Mouse (Mus musculus) midbrain, embryonic 15.5 days (tissue): ENCODE measurements at regions not wholly inside any gene's neighbourhood (a gene's known extent, or its start where the extent isn't known, plus 50 kb on each side); places are given as distances from the start of the nearest gene placed in this dataset.

Experiments
- ATAC-seq: fragments of 200-750 bp; cut with Nextera tagmentation; replicated peaks from 2 replicates; pipeline ENCODE4 v1.8.0; 2017; ENCODE audit warnings: moderate TSS enrichment
- H3K27ac ChIP-seq: fragments of 300-500 bp; sonication (generic); 2 replicates; pipeline ENCODE4 v1.5.1; 2015; ENCODE audit warnings: mild to moderate bottlenecking, inconsistent platforms
- H3K27me3 ChIP-seq: fragments of 300-500 bp; sonication (generic); replicated peaks from 2 replicates; pipeline ENCODE4 v1.6.1; 2015; ENCODE audit warnings: inconsistent platforms
- H3K36me3 ChIP-seq: fragments of 300-500 bp; sonication (generic); replicated peaks from 2 replicates; pipeline ENCODE4 v1.6.1; 2015; ENCODE audit warnings: inconsistent platforms
- H3K4me1 ChIP-seq: fragments of 300-500 bp; sonication (generic); 2 replicates; pipeline ENCODE4 v1.6.1; 2015; ENCODE audit warnings: inconsistent platforms
- H3K4me2 ChIP-seq: fragments of 300-500 bp; sonication (generic); 2 replicates; pipeline ENCODE4 v1.6.1; 2015; ENCODE audit warnings: inconsistent platforms, mild to moderate bottlenecking, moderate library complexity
- H3K4me3 ChIP-seq: fragments of 300-500 bp; sonication (generic); 2 replicates; pipeline ENCODE4 v1.5.1; 2015; ENCODE audit warnings: mild to moderate bottlenecking, inconsistent platforms
- H3K9ac ChIP-seq: fragments of 300-500 bp; sonication (generic); 2 replicates; pipeline ENCODE4 v1.6.1; 2015; ENCODE audit warnings: mild to moderate bottlenecking, inconsistent platforms
- H3K9me3 ChIP-seq: fragments of 300-500 bp; sonication (generic); 2 replicates; pipeline ENCODE4 v1.6.1; 2016; ENCODE audit warnings: inconsistent platforms
- WGBS: fragments of 180-500 bp; shearing (Covaris S2); methylation state at CpG from one replicate; pipeline ENCODE4 v1.1.7; 2015; ENCODE audit warnings: mixed read lengths; 5-methylcytosine and 5-hydroxymethylcytosine counted together

DNA sequence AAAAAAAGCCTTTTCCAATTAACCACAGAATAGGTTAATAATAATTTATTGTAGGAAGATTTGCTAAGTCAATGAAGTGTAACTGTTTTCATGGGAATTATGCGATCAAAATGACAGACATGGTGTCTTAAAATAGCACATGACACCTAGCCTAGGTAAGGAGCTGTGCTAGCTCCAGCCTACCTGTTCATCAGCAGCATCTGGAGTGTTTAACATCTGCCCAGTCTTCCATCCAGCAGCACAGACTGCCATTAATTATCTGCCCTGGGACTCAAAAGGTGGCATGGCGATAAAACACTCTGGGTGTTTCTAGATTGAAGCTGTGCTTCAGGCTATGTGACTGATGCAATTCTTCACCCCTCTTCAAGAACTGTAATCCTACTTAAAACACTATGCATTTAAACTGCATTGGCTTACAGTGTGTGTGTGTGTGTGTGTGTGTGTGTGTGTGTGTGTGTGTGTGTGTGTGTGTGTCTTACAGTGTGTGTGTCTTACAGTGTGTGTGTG is 296.4 kb downstream of the Rnd3 start:
- 75% methylated on average over 2 of the region's 2 CpGs for WGBS
- Histone ChIP-seq H3K4me1 (no peaks in the 10 kb centered on the region), H3K36me3 (no peaks in the 10 kb centered on the region)

DNA sequence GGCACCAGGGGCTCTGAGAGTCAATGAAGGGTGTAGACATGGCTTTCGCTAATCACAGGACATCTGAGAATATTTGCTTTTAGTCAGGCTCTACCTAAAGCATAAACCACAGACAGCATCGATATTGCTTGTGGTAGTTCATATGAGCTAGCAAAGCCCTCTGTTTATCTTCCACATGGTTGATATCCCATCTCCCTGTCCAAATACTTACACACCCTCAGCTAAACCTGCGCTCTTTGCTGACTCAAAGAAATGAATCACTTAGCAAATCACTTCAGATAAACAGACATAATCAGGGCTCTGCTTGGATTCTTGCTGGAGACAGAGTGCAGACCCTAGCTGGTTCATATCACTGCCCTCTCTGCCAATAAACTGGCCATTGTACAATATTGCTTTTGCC is 298.8 kb downstream of the Rnd3 start:
- no peaks in the 10 kb centered on the region for H3K4me1 ChIP-seq
- no peak overlapping the region for H3K9ac ChIP-seq
- no peak overlapping the region for H3K27ac ChIP-seq
- ATAC-seq, result no peak
- WGBS, result 92% methylated on average over 3 of the region's 3 CpGs
- H3K9me3 ChIP-seq, result no peaks in the 10 kb centered on the region
- H3K27me3 ChIP-seq, result no peaks in the 10 kb centered on the region
- H3K4me3 ChIP-seq, result no peak overlapping the region
- no peak overlapping the region for H3K4me2 ChIP-seq
- H3K36me3 ChIP-seq, result no peaks in the 10 kb centered on the region

More for the DNA sequence above, 296.4 kb downstream of the Rnd3 start:
- no peak overlapping the region for H3K4me3 ChIP-seq
- H3K4me2 ChIP-seq, result no peak overlapping the region
- no peaks in the 10 kb centered on the region for H3K9me3 ChIP-seq
- H3K9ac ChIP-seq, result no peak overlapping the region
- ATAC-seq, result no peak
- H3K27ac ChIP-seq, result no peak overlapping the region
- no peaks in the 10 kb centered on the region for H3K27me3 ChIP-seq

DNA sequence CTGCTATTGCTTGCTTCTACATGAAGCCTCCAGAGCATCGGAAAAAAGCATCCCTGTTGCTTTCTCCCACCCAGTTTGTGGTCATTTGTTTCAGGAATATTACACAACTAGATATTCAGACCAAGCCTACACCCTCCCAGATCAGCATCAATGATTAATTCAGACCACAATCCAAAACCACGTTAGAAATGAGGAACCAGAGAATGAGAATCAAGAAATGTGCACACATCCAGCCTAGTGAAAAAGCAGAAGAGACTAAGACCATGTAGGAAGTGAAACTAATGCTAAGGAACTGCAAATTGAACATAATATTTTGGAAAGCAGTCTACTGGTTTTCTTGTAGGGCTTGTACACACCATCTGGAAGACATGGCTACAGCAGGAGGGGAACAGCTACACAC is 307.0 kb downstream of the Rnd3 start:
- H3K4me1 ChIP-seq, result no peaks in the 10 kb centered on the region
- no peak for ATAC-seq
- H3K27me3 ChIP-seq, result no peaks in the 10 kb centered on the region
- H3K27ac ChIP-seq, result no peak overlapping the region
- no peaks in the 10 kb centered on the region for H3K36me3 ChIP-seq
- H3K4me3 ChIP-seq, result no peak overlapping the region
- WGBS, result 82% methylated on average over 2 of the region's 2 CpGs
- no peaks in the 10 kb centered on the region for H3K9me3 ChIP-seq
- H3K9ac ChIP-seq, result no peak overlapping the region
- no peak overlapping the region for H3K4me2 ChIP-seq

DNA sequence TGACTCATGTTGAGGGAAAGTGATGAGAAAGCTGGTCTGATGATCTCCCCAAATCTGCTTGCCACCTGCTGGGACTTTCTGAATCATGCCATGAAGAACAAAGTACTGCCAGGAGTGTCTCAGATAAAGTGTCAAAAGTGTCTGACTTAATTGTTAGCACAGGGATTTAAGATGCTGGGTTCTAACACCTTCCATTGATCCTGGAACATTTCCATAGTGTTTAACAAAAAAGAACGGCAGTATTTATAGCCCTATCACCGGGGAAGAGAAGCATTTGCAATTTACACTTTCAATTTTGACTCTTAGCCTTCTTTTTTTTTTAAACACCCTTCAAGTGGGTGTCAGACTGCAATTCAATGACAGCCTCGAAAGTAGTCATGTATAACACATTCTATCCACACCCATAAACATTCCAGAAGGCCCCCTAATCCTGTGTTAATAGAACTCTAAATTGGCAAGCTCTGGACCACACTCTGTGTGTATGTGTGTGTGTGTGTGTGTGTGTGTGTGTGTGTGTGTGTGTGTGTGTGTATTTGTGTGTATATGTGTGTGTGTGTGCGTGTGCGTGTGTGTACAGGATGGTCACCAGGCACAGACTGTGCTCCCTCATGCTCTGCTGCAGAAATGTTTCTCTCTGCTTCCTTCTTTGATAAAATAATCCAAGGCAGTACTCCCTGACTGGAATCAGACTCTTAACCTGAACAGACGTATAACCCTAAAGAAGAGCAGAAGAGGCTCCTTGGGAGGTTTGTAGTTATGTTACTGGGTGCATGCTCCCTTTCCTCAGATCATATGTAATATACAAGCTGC is 313.2 kb downstream of the Rnd3 start:
- 0 out of 2 replicates have a peak, but pooled peaks cover 5% of the 10 kb centered on the region for H3K4me1 ChIP-seq
- no peak overlapping the region for H3K4me2 ChIP-seq
- no peaks in the 10 kb centered on the region for H3K9me3 ChIP-seq
- no peaks in the 10 kb centered on the region for H3K27me3 ChIP-seq
- H3K36me3 ChIP-seq, result no peaks in the 10 kb centered on the region
- WGBS, result 56% methylated on average over 6 of the region's 6 CpGs
- H3K9ac ChIP-seq, result no peak overlapping the region
- ATAC-seq, result no peak
- H3K27ac ChIP-seq, result no peak overlapping the region
- no peak overlapping the region for H3K4me3 ChIP-seq

DNA sequence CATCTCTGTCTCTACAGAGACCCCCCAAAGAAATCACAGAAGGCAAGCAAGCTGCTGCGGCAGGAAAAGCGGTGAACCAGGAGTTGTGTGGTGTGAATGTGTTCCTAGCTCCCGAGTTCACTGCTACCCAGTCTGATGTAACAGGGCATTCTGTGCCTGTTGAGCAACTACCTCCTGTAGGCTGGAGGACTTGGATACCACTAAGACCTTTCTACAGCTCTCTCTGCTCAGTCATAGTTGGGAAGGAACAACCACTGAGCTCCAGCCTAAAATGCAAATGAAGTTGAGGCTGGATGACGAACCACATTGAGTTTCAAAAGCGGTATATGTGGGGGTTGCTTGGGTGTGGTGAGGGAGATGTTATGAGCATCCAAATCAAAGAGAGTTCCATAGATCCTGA is 315.1 kb downstream of the Rnd3 start:
- H3K4me3 ChIP-seq, result no peak overlapping the region
- H3K9ac ChIP-seq, result no peak overlapping the region
- H3K4me2 ChIP-seq, result no peak overlapping the region
- no peak for ATAC-seq
- no peak overlapping the region for H3K27ac ChIP-seq
- H3K27me3 ChIP-seq, result no peaks in the 10 kb centered on the region
- H3K9me3 ChIP-seq, result no peaks in the 10 kb centered on the region
- H3K36me3 ChIP-seq, result no peaks in the 10 kb centered on the region
- H3K4me1 ChIP-seq, result 0 out of 2 replicates have a peak, but pooled peaks cover 5% of the 10 kb centered on the region
- WGBS, result 93% methylated on average over 5 of the region's 5 CpGs

DNA sequence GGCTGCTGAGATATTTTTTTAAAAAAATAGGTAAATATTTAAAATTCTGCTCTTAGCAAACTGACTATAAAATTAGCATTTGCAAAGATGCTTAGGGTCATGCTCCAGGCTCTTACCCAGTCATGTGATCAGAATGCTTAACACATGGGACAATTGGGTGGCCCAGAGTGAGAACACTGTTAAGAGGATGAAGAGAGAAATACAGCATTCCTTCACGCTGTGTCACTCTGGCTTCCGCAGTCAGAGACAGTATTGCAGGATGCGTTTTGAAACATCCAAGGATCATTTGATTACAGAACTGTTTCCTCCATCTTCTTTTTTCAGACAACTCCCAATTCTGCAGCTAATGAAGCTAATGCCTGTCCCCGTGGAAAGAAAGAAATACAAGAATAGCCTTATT is 316.4 kb downstream of the Rnd3 start:
- WGBS, result 27% methylated on average over 4 of the region's 4 CpGs
- no peak overlapping the region for H3K9ac ChIP-seq
- ATAC-seq, result no peak

DNA sequence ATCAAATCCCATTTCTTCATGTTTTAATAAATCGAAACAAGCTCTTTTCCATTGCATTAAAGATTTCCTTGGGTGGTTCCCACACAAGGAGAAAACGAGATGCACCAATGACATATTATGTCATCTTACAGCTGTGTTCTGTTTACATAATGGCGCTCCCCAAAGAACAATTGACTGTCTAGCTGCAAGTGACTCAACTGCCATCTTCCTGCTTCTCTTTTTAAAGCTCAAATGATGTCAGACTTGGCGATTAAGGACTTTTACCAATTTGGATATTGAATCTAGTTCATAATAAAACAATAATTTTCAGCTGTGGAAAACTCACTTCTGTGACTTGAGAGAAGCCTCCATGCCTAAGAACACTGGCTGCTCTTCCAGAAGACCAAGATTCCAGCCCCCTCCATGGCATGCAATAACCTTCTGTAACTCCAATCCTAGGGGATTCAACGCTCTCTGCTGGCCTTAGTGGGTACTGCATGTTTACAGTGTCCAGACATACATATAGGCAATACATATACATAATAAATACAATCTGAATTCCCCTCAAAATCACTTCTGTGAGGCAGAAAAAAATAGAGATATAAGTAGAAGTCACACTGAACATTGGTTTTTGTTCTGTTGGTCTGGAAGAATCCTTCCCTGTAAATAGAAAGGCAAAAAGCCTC is 318.7 kb downstream of the Rnd3 start:
- H3K9ac ChIP-seq, result no peak overlapping the region
- no peak for ATAC-seq
- 0 out of 2 replicates have a peak, but pooled peaks cover 5% of the 10 kb centered on the region for H3K4me1 ChIP-seq
- H3K27ac ChIP-seq, result no peak overlapping the region
- WGBS, result 72% methylated on average over 5 of the region's 5 CpGs
- H3K27me3 ChIP-seq, result no peaks in the 10 kb centered on the region
- H3K9me3 ChIP-seq, result no peaks in the 10 kb centered on the region
- no peak overlapping the region for H3K4me2 ChIP-seq
- H3K36me3 ChIP-seq, result no peaks in the 10 kb centered on the region
- no peak overlapping the region for H3K4me3 ChIP-seq

More for the DNA sequence above, 316.4 kb downstream of the Rnd3 start:
- Histone ChIP-seq H3K4me3 (no peak overlapping the region), H3K27ac (no peak overlapping the region), H3K36me3 (no peaks in the 10 kb centered on the region), H3K4me2 (no peak overlapping the region), H3K9me3 (no peaks in the 10 kb centered on the region), H3K27me3 (no peaks in the 10 kb centered on the region), H3K4me1 (0 out of 2 replicates have a peak, but pooled peaks cover 5% of the 10 kb centered on the region)

DNA sequence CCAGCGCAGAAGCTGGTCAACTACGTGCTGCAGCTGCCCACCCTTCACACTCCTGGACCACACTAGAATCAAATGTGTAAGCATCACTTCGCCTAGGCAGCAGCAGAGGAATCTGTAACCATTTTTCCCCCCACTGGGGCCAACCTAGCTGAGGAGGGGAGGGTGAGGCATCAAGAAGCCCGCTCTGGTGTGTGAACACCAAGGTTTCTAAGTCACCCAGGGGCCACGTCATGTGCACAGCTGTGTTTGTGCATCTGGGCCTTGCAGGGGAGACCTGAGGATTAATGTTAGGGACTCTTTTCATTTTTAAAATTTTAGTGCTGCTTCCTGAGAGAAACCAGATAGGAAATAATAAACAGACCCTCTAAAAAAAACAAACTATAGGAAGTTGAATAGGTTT is 321.8 kb downstream of the Rnd3 start:
- Histone ChIP-seq H3K27ac (no peak overlapping the region), H3K4me2 (no peak overlapping the region), H3K4me3 (no peak overlapping the region), H3K4me1 (no peaks in the 10 kb centered on the region), H3K27me3 (no peaks in the 10 kb centered on the region), H3K36me3 (no peaks in the 10 kb centered on the region), H3K9me3 (no peaks in the 10 kb centered on the region), H3K9ac (no peak overlapping the region)
- no peak for ATAC-seq
- 76% methylated on average over 5 of the region's 5 CpGs for WGBS

DNA sequence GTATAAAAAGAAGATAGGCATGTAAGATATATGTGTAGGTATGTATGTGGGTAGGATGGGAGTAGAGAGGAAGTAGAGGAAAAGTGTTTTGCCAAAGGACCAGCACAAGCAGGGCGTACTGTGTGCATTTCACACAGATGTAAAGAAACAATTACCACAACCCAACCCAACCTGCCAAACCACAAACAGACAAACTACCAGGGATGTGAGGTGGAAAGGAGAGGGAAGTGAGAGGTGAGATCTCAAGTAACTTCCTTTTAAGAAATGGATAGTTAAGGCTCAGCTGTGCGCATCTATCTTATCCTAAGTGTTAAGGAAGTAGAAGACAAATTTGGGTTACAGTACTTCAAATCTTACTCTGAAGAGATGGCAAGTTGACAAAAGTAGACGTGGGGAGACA is 322.4 kb downstream of the Rnd3 start:
- Histone ChIP-seq H3K36me3 (no peaks in the 10 kb centered on the region), H3K4me1 (no peaks in the 10 kb centered on the region), H3K27me3 (no peaks in the 10 kb centered on the region), H3K4me2 (no peak overlapping the region), H3K4me3 (no peak overlapping the region), H3K9ac (no peak overlapping the region), H3K9me3 (no peaks in the 10 kb centered on the region), H3K27ac (no peak overlapping the region)
- 90% methylated on average over 3 of the region's 3 CpGs for WGBS
- no peak for ATAC-seq

DNA sequence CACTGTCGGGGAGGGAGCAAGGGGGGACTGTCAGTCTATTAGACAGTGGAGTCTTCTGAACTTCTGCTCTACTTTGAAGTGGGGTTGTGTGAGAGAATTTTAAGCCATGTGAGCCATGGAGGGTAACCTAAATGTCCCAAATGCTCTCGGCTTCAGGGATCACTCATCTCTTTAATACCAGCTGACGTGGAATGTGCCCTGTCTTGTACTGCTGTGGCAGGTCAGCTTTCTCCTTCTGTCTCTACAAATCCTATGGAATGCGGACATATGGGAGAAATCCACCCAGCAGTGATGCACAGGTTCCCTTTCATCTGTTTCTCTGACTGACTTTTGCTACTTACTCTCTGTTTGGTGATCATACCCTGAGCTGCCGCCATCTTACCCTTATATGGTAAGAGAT is 323.3 kb downstream of the Rnd3 start:
- Histone ChIP-seq H3K4me2 (no peak overlapping the region), H3K27me3 (no peaks in the 10 kb centered on the region), H3K27ac (no peak overlapping the region), H3K9ac (no peak overlapping the region), H3K4me3 (no peak overlapping the region), H3K4me1 (no peaks in the 10 kb centered on the region), H3K36me3 (no peaks in the 10 kb centered on the region), H3K9me3 (no peaks in the 10 kb centered on the region)
- ATAC-seq, result no peak
- 89% methylated on average over 5 of the region's 5 CpGs for WGBS

DNA sequence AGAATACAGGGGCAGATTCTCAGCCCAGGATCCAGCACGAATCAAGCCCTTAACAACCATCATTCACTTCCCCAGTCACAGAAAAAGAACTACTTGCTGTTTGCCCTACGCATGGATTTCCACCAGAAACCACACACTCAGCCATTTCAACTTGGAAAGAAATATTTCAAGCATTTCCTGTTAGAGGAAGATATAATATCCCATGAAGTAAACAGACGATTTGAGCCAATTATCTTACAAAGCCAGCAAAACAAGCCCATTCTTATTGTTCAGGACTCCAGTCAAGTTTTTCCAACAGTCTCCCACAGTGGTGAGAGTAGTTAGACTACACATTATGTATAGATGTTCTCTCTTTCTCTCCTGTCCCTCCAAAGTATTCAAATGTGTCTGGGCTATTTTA is 324.1 kb downstream of the Rnd3 start:
- Histone ChIP-seq H3K27me3 (no peaks in the 10 kb centered on the region), H3K4me1 (no peaks in the 10 kb centered on the region), H3K4me2 (no peak overlapping the region), H3K9ac (no peak overlapping the region), H3K9me3 (no peaks in the 10 kb centered on the region), H3K36me3 (no peaks in the 10 kb centered on the region), H3K27ac (no peak overlapping the region), H3K4me3 (no peak overlapping the region)
- no peak for ATAC-seq
- 86% methylated on average over 3 of the region's 3 CpGs for WGBS

DNA sequence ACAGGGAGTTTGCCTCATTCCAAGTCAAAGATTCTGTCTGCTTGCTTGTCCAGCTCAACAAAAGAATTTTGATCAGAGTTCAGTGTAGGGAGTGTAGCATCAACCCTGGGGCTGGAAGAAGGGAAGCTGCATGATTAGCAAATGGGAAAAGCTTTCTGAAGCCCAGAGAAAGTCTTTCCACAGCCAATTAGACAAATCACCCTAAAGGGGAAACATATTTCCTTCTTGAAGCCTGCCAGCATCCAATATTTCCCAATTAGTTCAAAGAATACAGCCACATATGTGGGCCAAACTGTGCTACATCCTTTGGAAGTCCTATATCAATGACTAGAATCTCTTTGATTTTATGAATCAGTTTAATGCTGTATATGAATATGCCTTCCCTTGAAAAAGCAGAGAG is 326.2 kb downstream of the Rnd3 start:
- H3K9me3 ChIP-seq, result no peaks in the 10 kb centered on the region
- H3K9ac ChIP-seq, result no peak overlapping the region
- H3K4me1 ChIP-seq, result no peaks in the 10 kb centered on the region
- no peaks in the 10 kb centered on the region for H3K27me3 ChIP-seq
- H3K4me2 ChIP-seq, result no peak overlapping the region
- H3K27ac ChIP-seq, result no peak overlapping the region
- H3K4me3 ChIP-seq, result no peak overlapping the region
- no peaks in the 10 kb centered on the region for H3K36me3 ChIP-seq
- no peak for ATAC-seq

DNA sequence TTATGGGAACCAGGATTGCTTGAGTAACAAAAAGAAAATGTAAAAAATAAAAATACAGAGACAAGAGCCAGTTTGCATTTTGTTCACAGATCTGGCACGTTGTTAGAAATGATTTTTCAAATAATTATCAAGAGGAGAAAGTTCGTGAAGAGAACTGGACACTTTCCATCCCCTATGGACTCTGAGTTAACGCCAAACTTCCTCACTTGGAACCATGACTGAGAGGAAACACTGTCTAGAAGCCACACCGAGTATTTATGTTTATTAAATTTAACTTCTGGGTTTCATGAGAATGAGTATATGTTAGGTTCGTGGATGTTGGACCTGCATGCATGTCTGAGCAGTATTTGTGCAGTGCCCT is 329.6 kb downstream of the Rnd3 start:
- H3K27ac ChIP-seq, result no peak overlapping the region
- no peaks in the 10 kb centered on the region for H3K36me3 ChIP-seq
- H3K4me1 ChIP-seq, result no peaks in the 10 kb centered on the region; the same call in 1 of the 2 replicates
- H3K9me3 ChIP-seq, result no peaks in the 10 kb centered on the region
- H3K4me2 ChIP-seq, result no peak overlapping the region
- H3K9ac ChIP-seq, result no peak overlapping the region
- ATAC-seq, result no peak
- H3K27me3 ChIP-seq, result no peaks in the 10 kb centered on the region
- WGBS, result 90% methylated on average over 5 of the region's 5 CpGs
- no peak overlapping the region for H3K4me3 ChIP-seq
